Mouse (Mus musculus): Measurements from ENCODE around the gene Prkar1a. TPM values are rescaled to one million over a fixed set of nuclear protein-coding genes. Genes with fewer than 3 reads are reported as not detected.

Prkar1a gene
- polyA plus RNA-seq, 1 experiment: 89.2 TPM

GRCm38 (mm10) chr11:109628099-109628498 is 21.1 kb upstream of the Prkar1a start:
- peak; percentile 20 for TF ChIP-seq GATA1 (IDR thresholded peaks at IDR 0.05; ENCODE audit: low read length)

- no peak for TF ChIP-seq GATA1 (IDR thresholded peaks at IDR 0.05; ENCODE audit: low read length)
Measured at GRCm38 (mm10) chr11:109629021-109629521, 20.1 kb upstream of the Prkar1a start.

GRCm38 (mm10) chr11:109634928-109635327 is 14.3 kb upstream of the Prkar1a start:
- no peak for TF ChIP-seq GATA1 (IDR thresholded peaks at IDR 0.05; ENCODE audit: low read length)

GRCm38 (mm10) chr11:109635871-109636395 is 13.3 kb upstream of the Prkar1a start:
- TF ChIP-seq GATA1 (IDR thresholded peaks at IDR 0.05; ENCODE audit: low read length): no peak

- no peak for TF ChIP-seq GATA1 (IDR thresholded peaks at IDR 0.05; ENCODE audit: low read length)
Measured at GRCm38 (mm10) chr11:109641498-109642222, 7.5 kb upstream of the Prkar1a start.

- TF ChIP-seq GATA1 (IDR thresholded peaks at IDR 0.05; ENCODE audit: low read length): no peak
Measured at GRCm38 (mm10) chr11:109648510-109648909, 695 bp upstream of the Prkar1a start.

- no peak for TF ChIP-seq GATA1 (IDR thresholded peaks at IDR 0.05; ENCODE audit: low read length)
Measured at GRCm38 (mm10) chr11:109649975-109650701, 933 bp downstream of the Prkar1a start.

GRCm38 (mm10) chr11:109650788-109651565 is 1.8 kb downstream of the Prkar1a start:
- TF ChIP-seq GATA1 (IDR thresholded peaks at IDR 0.05; ENCODE audit: low read length): no peak

- no peak for TF ChIP-seq GATA1 (IDR thresholded peaks at IDR 0.05; ENCODE audit: low read length)
Measured at GRCm38 (mm10) chr11:109651566-109652024, 2.4 kb downstream of the Prkar1a start.

GRCm38 (mm10) chr11:109652505-109652904 is 3.3 kb downstream of the Prkar1a start:
- no peak for TF ChIP-seq GATA1 (IDR thresholded peaks at IDR 0.05; ENCODE audit: low read length)

- TF ChIP-seq GATA1 (IDR thresholded peaks at IDR 0.05; ENCODE audit: low read length): no peak
Measured at GRCm38 (mm10) chr11:109653201-109653600, 4.0 kb downstream of the Prkar1a start.

GRCm38 (mm10) chr11:109654581-109654980 is 5.4 kb downstream of the Prkar1a start:
- TF ChIP-seq GATA1 (IDR thresholded peaks at IDR 0.05; ENCODE audit: low read length): no peak

- TF ChIP-seq GATA1 (IDR thresholded peaks at IDR 0.05; ENCODE audit: low read length): no peak
Measured at GRCm38 (mm10) chr11:109656232-109656631, 7.0 kb downstream of the Prkar1a start.

GRCm38 (mm10) chr11:109664293-109664692 is 15.1 kb downstream of the Prkar1a start:
- no peak for TF ChIP-seq GATA1 (IDR thresholded peaks at IDR 0.05; ENCODE audit: low read length)

GRCm38 (mm10) chr11:109665424-109665823 is 16.2 kb downstream of the Prkar1a start:
- no peak for TF ChIP-seq GATA1 (IDR thresholded peaks at IDR 0.05; ENCODE audit: low read length)
